Mouse (Mus musculus): Measurements from ENCODE around the gene Creb3l4. TPM values are rescaled to one million over a fixed set of nuclear protein-coding genes. Genes with fewer than 3 reads are reported as not detected.
A peak's percentile ranks its signal among the peaks of the same experiment; 100 is the strongest.

Gene Creb3l4
- total RNA-seq, 2 experiments from 2014 or later: 0.49 TPM; not detected in 1

- peak; percentile 89 for DNase-seq
Measured at GRCm38 (mm10) chr3:90231507-90232333, 11.6 kb downstream of the Creb3l4 start, which contains the start of gene Jtb. Gene Jtb, plus strand, starts transcription at chr3:90231597.

DNA sequence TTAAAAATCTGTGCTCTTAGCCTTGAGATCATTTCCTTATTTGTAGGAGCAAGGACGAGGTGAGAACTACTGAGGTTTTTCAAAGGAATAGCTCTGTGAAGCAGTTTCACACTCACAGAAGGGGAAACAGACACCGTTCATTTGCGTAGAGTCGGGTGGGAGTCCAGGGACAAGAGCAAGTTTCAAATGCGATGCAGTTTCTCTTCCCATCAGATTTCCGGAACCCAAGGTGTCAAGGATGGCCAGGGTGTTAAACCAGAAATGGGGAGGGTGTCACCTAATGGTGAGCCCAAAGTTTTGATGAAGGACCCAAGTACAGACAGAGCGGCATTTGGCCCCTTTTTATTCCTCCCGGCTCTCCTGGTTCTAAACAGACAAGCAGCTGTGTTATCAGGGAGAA lies 12.2 kb downstream of the Creb3l4 start:
- DNase-seq: no peak

GRCm38 (mm10) chr3:90224331-90224730 lies 19.0 kb downstream of the Creb3l4 start:
- no peak for DNase-seq

GRCm38 (mm10) chr3:90222941-90223340 lies 20.4 kb downstream of the Creb3l4 start:
- no peak for DNase-seq

- DNase-seq: no peak
Measured at GRCm38 (mm10) chr3:90222455-90222854, 20.9 kb downstream of the Creb3l4 start.

DNA sequence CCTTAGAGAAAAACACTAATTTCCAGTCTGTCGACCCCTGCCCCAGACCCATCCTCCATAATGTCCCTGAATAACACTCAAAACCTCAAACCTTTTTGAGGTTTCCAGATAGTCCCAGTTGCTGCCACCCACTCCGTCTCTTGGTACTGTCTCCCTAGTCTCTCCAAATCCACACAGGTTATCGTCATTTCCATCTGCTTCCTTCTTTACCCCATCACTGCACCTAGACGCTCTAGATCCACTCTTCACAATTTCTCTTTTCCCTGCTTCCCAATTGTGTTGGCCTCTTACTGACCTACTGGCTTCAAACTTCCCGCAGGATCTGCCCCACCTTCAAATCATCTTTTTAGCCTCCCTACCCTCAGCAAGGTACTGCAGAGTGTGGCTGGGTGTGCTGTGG lies 22.2 kb downstream of the Creb3l4 start:
- DNase-seq: no peak

DNA sequence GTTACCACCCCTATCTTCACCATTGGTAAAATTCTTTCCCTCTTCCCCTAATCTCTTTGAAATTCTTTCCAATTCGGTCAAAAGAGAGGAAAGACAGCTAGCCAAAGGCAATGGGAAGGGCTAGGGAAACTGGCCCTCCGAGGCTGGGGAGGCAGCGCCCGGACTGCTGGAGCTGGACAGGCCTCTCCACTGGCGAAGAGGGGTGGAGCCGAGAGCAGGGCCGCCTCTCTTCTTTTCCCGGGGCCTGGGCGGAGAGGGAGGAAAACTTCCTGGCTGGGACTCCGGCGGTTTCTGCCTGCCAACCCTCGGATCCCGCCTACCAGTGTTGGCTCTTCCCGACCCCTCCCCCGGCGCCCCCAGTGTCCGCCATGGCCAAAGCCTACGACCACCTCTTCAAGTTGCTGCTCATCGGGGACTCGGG lies 22.8 kb downstream of the Creb3l4 start:
- DNase-seq: peak; percentile 77

GRCm38 (mm10) chr3:90220088-90220487 lies 23.2 kb downstream of the Creb3l4 start:
- peak; percentile 28 for DNase-seq

DNA sequence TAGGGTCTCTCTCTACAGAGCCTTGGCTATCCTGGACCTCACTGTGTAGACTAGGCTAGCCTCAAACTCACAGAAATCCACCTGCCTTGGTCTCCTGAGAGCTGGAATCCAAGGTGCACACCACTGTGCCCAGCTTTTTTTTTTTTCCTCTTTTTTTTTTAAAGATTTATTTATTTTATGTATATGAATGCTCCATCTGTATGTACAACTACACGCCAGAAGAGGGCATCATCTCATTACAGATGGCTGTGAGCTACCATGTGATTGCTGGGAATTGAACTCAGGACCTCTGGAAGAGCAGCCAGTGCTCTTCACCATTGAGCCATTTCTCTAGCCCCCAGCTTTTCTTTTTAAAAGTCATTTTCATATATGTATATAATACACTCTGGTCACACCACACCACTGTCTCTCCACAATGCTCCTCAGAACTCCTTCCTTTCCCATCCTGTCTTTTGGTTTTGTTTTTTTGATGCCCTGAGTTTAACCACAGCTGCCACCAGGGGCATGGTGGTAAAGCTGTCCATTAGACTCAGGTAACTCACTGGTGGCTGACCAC lies 27.4 kb downstream of the Creb3l4 start:
- DNase-seq: no peak

DNA sequence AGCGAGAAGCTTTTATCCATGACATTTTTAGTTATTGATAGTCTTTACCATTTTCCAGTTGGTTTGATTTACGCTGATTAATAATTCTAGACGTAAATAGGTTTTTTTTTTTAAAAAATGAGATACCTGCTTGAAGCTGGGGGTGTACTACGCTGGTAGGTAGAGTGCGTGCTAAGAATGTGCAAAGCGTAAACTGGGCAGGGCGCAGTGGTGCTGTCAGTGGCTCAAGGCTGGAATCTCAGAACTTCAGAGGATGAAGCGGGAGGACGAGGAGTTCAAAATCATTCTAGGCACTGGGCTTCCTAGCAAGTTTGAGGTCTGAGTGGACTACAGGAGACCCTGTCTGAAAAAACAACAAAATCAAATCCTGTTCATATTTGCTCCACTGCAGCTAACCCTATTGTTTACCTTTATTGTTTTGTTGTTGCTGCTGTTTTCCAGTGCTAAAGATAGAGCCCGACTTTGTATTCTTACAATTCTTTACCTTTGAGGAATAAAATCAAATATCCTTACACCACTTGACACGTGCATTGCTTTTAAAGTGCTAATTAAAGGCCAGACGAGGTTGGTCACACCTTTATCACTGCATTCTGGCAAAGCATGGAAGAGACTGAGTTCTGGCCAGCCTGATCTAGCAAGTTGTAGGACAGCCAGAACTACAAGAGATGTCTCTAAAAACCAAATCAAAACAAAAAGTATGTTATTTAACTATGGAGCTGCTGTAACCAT lies 29.2 kb downstream of the Creb3l4 start:
- DNase-seq: no peak

DNA sequence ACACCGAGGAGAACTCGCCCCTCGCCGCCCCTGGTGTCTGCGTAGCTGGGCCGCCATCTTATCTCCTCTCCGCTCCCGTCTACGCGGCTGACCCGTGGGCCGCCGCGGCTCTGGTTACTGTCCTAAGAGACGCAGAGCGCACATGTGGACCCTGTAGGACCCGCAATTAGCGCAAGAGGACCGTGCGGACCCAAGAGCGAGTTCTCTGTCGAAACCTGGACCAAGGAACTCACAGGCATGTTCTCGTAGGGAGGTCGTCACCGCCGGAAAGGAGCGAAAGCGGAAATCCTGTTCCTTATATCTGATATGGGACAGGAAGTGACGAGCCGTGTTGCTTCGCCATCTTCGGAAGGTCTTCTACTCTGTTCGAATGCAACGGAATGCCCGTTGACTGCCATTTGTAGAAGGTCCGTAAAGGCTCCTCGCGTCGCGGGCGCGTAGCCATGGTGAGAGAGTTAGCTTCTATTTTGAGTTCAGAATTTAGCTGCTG lies 29.9 kb downstream of the Creb3l4 start, which contains the start of the genes Rps27 and Rab13:
Rps27 (minus strand) TSS at position 275 of the 490 bp plus-strand sequence.
Rab13 (plus strand) TSS at position 319 of the 490 bp plus-strand sequence.
- peak; percentile 71 for DNase-seq

GRCm38 (mm10) chr3:90212723-90213122 lies 30.6 kb downstream of the Creb3l4 start:
- no peak for DNase-seq

GRCm38 (mm10) chr3:90211475-90212398 lies 31.6 kb downstream of the Creb3l4 start:
- DNase-seq: no peak

DNA sequence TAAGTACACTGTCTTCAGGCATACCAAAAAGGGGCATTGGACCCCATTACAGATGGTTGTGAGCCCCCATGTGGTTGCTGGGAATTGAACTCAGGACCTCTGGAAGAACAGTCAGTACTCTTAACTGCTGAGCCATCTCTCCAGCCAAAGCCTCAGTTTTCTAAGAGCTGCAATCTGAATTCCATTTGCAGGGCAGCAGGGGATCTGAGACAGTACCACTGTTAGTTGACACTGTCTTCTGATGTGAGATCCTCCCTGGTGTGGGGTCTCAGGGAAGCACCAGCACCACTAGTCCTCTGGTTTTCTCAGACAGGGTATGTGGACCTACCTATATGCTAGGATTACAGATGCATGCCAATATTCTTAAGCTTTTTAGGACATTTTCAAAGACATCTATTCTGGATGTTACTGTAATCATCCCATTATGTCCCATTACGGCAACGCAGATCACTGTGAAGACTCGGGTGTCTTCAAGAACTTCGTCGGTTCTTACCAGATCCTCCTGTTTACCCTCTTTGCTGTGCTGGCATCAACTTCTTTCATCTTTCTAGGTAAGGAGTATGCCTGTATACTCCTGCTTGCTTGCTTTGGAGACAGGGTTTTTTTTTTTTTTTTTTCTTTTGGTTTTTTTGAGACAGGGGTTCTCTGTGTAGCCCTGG lies 33.3 kb downstream of the Creb3l4 start:
- DNase-seq: no peak

GRCm38 (mm10) chr3:90208662-90209061 lies 34.6 kb downstream of the Creb3l4 start:
- DNase-seq: no peak

- DNase-seq: no peak
Measured at GRCm38 (mm10) chr3:90204582-90204981, 38.7 kb downstream of the Creb3l4 start.

- DNase-seq: no peak
Measured at GRCm38 (mm10) chr3:90203619-90204018, 39.7 kb downstream of the Creb3l4 start.

DNA sequence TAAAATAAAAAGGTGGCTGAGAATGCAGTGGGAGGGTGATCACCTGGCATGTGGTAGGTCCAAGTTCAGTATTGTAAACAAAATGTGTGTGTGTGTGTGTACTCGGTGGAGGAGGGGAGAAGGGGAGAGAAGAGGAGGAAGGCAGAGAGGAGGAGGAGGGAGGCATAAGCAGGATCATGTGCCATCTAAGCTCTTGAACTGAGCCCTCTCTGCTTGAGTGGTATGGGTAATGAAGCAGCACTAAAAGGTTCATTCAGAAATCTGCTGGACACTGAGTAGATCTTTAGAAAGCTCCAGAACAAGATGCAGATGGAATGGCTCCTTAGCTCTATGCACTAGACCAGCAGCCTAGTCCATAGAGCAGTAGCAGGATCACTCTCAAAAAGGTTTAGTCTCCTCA lies 40.4 kb downstream of the Creb3l4 start:
- DNase-seq: no peak

GRCm38 (mm10) chr3:90197548-90197947 lies 45.8 kb downstream of the Creb3l4 start:
- DNase-seq: no peak

DNA sequence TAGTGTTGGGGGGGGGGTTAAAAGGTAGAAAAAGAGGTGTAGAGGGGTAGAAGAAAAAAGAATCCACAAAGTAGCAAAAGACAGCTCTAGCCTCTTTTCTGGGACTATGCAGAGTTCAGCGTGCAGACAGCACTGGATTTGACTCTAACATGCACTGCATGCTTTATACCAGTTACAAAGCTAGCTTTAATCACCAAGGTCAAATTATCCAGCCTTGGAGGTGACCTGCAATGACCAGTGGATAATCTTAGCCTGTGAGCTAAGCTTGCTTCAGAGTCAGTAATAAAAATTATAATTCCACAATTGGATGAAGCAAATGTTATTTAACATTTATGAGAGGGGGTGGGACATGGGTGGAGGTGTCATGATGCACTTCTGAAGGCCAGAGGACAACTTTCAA lies 47.7 kb downstream of the Creb3l4 start:
- DNase-seq: no peak

GRCm38 (mm10) chr3:90194759-90195158 lies 48.6 kb downstream of the Creb3l4 start:
- no peak for DNase-seq
